Mouse (Mus musculus) G1E (cell line): Measurements from ENCODE around the gene Iqschfp. TPM values are rescaled to one million over a fixed set of nuclear protein-coding genes. Genes with fewer than 3 reads are reported as not detected.

Experiments used
- ATAC-seq: 2 replicates; pipeline ENCODE4 v1.8.0; 2016; ENCODE audit warnings: mild to moderate bottlenecking; ENCODE audit not compliant: insufficient number of reproducible peaks, poor library complexity, low FRiP score, severe bottlenecking; ENCODE audit errors: extremely low read depth
- DNase-seq: peaks from one replicate; pipeline ENCODE4 v3.0.0; 2012; ENCODE audit warnings: low spot score
- H3K27me3 ChIP-seq: 2 replicates; pipeline ENCODE4 v1.6.1; 2012; ENCODE audit warnings: mild to moderate bottlenecking, low read length, inconsistent platforms; ENCODE audit not compliant: insufficient read depth
- H3K36me3 ChIP-seq: replicated peaks from 2 replicates; pipeline ENCODE3; 2012; ENCODE audit warnings: mild to moderate bottlenecking, inconsistent platforms
- H3K4me1 ChIP-seq: 2 replicates; pipeline ENCODE4 v1.6.1; 2012; ENCODE audit warnings: low read depth, low read length, inconsistent platforms, mixed read lengths; ENCODE audit not compliant: insufficient read depth
- H3K4me3 ChIP-seq: 2 replicates; pipeline ENCODE4 v1.5.1; 2012; ENCODE audit warnings: low read depth, mild to moderate bottlenecking, inconsistent platforms, low read length, moderate library complexity, mixed read lengths
- H3K9me3 ChIP-seq: replicated peaks from 2 replicates; pipeline ENCODE4 v1.6.1; 2012; ENCODE audit warnings: inconsistent platforms
- CTCF ChIP-seq: IDR thresholded peaks from 2 replicates; pipeline ENCODE4 v1.5.1; 2012; ENCODE audit warnings: low read depth, low read length, inconsistent platforms, mixed read lengths
- GATA1 ChIP-seq: IDR thresholded peaks from 2 replicates; pipeline ENCODE4 v1.6.1; 2012; ENCODE audit warnings: borderline replicate concordance, low read length, inconsistent platforms, mixed read lengths
- GATA2 ChIP-seq: IDR thresholded peaks from 2 replicates; pipeline ENCODE4 v1.6.1; 2012; ENCODE audit warnings: low read depth, low read length, inconsistent platforms, borderline replicate concordance
- POLR2AphosphoS5 ChIP-seq: IDR thresholded peaks from 2 replicates; pipeline ENCODE4 v1.6.1; 2012; ENCODE audit warnings: low read depth, low read length, inconsistent platforms; ENCODE audit not compliant: insufficient replicate concordance
- TAL1 ChIP-seq: conservative IDR thresholded peaks from 2 replicates; pipeline ENCODE4 v1.6.1; 2012; ENCODE audit warnings: low read depth, low read length, inconsistent platforms, mixed read lengths
- polyA plus RNA-seq: library from polyadenylated mRNA; stranded (reverse); fragments of >175 nt; gene quantifications from 2 replicates; pipeline ENCODE4 v1.2.3, GENCODE M21; 2012
- total RNA-seq, 2 experiments: library from RNA; stranded (forward) in 1 of 2; stranded (reverse) in 1 of 2; fragments of 200-1000 nt in 1 of 2; fragments of >200 nt in 1 of 2; fragmentation: Nextera tagmentation in 1 of 2; gene quantifications; 2 replicates each; pipeline ENCODE4 v1.2.3; 2014 to 2017

Gene Iqschfp
- total and polyA plus RNA-seq, 3 experiments = not detected

GRCm38 (mm10) chr3:68126284-68126856, 234.3 kb downstream of the Iqschfp start:
- no peaks in the 10 kb centered on the region for H3K4me1 ChIP-seq
- H3K9me3 ChIP-seq = peaks cover 8% of the 10 kb centered on the region; the same call in 1 of the 2 replicates
- no peak overlapping the region for H3K4me3 ChIP-seq
- no peaks in the 10 kb centered on the region for H3K27me3 ChIP-seq
- no peak for DNase-seq
- no peak for TF ChIP-seq GATA2
- no peak for TF ChIP-seq TAL1
- no peak for TF ChIP-seq CTCF
- no peak for TF ChIP-seq GATA1
- no peak for TF ChIP-seq POLR2AphosphoS5
- no peak for ATAC-seq
- H3K36me3 ChIP-seq = no peaks in the 10 kb centered on the region

GRCm38 (mm10) chr3:68130386-68130785, 238.4 kb downstream of the Iqschfp start:
- peaks cover 16% of the 10 kb centered on the region for H3K9me3 ChIP-seq
- no peaks in the 10 kb centered on the region for H3K36me3 ChIP-seq
- no peaks in the 10 kb centered on the region for H3K27me3 ChIP-seq
- no peak overlapping the region for H3K4me3 ChIP-seq
- ATAC-seq = no peak
- no peaks in the 10 kb centered on the region for H3K4me1 ChIP-seq
- TF ChIP-seq GATA1 (no peak), POLR2AphosphoS5 (no peak), TAL1 (no peak), CTCF (no peak), GATA2 (no peak)
- no peak for DNase-seq

- no peak for TF ChIP-seq CTCF
- TF ChIP-seq GATA1 = no peak
- TF ChIP-seq TAL1 = no peak
- no peak for TF ChIP-seq GATA2
- no peak for TF ChIP-seq POLR2AphosphoS5
- no peaks in the 10 kb centered on the region for H3K27me3 ChIP-seq
Measured at GRCm38 (mm10) chr3:68138833-68139627, 247.0 kb downstream of the Iqschfp start.

GRCm38 (mm10) chr3:68150688-68151087, 258.7 kb downstream of the Iqschfp start:
- Histone ChIP-seq H3K4me3 (no peak overlapping the region), H3K4me1 (no peaks in the 10 kb centered on the region), H3K9me3 (peaks cover 3% of the 10 kb centered on the region; the same call in 1 of the 2 replicates), H3K27me3 (no peaks in the 10 kb centered on the region), H3K36me3 (no peaks in the 10 kb centered on the region)
- ATAC-seq (no peak), DNase-seq (no peak)
- TF ChIP-seq CTCF = no peak

More at GRCm38 (mm10) chr3:68138833-68139627, 247.0 kb downstream of the Iqschfp start:
- DNase-seq (no peak), ATAC-seq (no peak)
- Histone ChIP-seq H3K36me3 (no peaks in the 10 kb centered on the region), H3K4me3 (no peak overlapping the region), H3K4me1 (no peaks in the 10 kb centered on the region), H3K9me3 (peaks cover 7% of the 10 kb centered on the region)

GRCm38 (mm10) chr3:68160175-68160574, 268.1 kb downstream of the Iqschfp start:
- Histone ChIP-seq H3K27me3 (no peaks in the 10 kb centered on the region), H3K4me3 (no peak overlapping the region), H3K36me3 (no peaks in the 10 kb centered on the region), H3K9me3 (peaks cover 11% of the 10 kb centered on the region), H3K4me1 (no peaks in the 10 kb centered on the region)
- no peak for TF ChIP-seq TAL1
- TF ChIP-seq GATA2 = no peak
- TF ChIP-seq GATA1 = no peak
- no peak for TF ChIP-seq CTCF
- no peak for TF ChIP-seq POLR2AphosphoS5
- ATAC-seq = no peak
- no peak for DNase-seq

GRCm38 (mm10) chr3:68160760-68161159, 268.7 kb downstream of the Iqschfp start:
- Histone ChIP-seq H3K4me1 (no peaks in the 10 kb centered on the region), H3K27me3 (no peaks in the 10 kb centered on the region), H3K4me3 (no peak overlapping the region), H3K36me3 (no peaks in the 10 kb centered on the region), H3K9me3 (peaks cover 11% of the 10 kb centered on the region)
- TF ChIP-seq POLR2AphosphoS5 (no peak), GATA1 (no peak), CTCF (no peak), GATA2 (no peak)
- ATAC-seq = no peak
- no peak for DNase-seq
